Mouse (Mus musculus) hindbrain, embryonic 10.5 days (tissue): ENCODE data around the gene Gprasp2. TPM values are rescaled to one million over a fixed set of nuclear protein-coding genes. Genes with fewer than 3 reads are reported as not detected.
A peak's percentile ranks its signal among the peaks of the same experiment; 100 is the strongest.
"Not testable (repeated sequence)": the region's sequence is repeated elsewhere in the genome, so short reads cannot be mapped to it uniquely, and the experiment has no call there.

Experiments used
- DNase-seq: peaks from one replicate; pipeline ENCODE4 v3.0.0-alpha.2; 2017; ENCODE audit warnings: low spot score
- H3K27ac ChIP-seq: fragments of 300-500 bp; sonication (generic); 2 replicates; pipeline ENCODE4 v1.5.1; 2016; ENCODE audit warnings: mild to moderate bottlenecking, moderate library complexity
- H3K27me3 ChIP-seq: fragments of 300-500 bp; sonication (generic); 2 replicates; pipeline ENCODE4 v1.6.1; 2016; ENCODE audit warnings: mild to moderate bottlenecking; ENCODE audit not compliant: poor library complexity, insufficient read depth, severe bottlenecking
- H3K36me3 ChIP-seq: fragments of 300-500 bp; sonication (generic); 2 replicates; pipeline ENCODE4 v1.6.1; 2016; ENCODE audit warnings: mild to moderate bottlenecking, moderate library complexity
- H3K4me1 ChIP-seq: fragments of 300-500 bp; sonication (generic); replicated peaks from 2 replicates; pipeline ENCODE4 v1.6.1; 2016; ENCODE audit warnings: mild to moderate bottlenecking
- H3K4me3 ChIP-seq: fragments of 300-500 bp; sonication (generic); 2 replicates; pipeline ENCODE4 v1.5.1; 2016; ENCODE audit warnings: mild to moderate bottlenecking, moderate library complexity
- H3K9me3 ChIP-seq: fragments of 300-500 bp; sonication (generic); 2 replicates; pipeline ENCODE4 v1.6.1; 2016; ENCODE audit warnings: mild to moderate bottlenecking, moderate library complexity
- WGBS: fragments of 180-500 bp; shearing (Covaris S2); methylation state at CpG from one replicate; pipeline ENCODE4 v1.1.7; 2016; 5-methylcytosine and 5-hydroxymethylcytosine counted together
- polyA plus RNA-seq: library from polyadenylated mRNA; unstranded; fragments of >200 nt; fragmentation: Nextera tagmentation; extraction: Ambion mirVana; gene quantifications from 2 replicates; pipeline ENCODE4 v1.2.1, GENCODE M21; 2016

The Gprasp2 gene
- polyA plus RNA-seq, 1 experiment from 2014 or later, result 31.5 TPM

DNA sequence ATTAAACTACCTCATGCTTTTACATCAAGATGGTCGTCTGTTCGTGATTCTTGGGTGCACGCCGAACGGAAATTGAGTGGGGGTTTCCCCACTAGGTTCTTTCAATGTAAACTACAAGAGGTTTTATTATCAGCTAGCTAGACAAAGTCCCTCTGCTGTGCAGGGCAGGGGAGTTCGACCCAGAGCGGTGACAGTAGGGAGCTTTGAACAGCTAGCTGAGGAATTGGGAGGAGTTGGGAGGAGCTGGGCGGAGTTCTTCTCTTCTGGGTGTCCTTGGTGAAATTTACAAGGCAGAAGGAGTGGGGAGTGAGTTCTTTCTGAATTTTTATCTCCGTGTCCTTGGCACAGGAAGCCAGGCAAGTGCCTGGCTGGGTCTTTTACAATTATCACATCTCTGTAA lies 28.0 kb downstream of the Gprasp2 start:
- not testable (repeated sequence) for H3K4me3 ChIP-seq, H3K4me1 ChIP-seq, H3K9me3 ChIP-seq, DNase-seq, H3K27ac ChIP-seq, H3K36me3 ChIP-seq, H3K27me3 ChIP-seq
- WGBS, result 79% methylated on average over 9 of the region's 9 CpGs

DNA sequence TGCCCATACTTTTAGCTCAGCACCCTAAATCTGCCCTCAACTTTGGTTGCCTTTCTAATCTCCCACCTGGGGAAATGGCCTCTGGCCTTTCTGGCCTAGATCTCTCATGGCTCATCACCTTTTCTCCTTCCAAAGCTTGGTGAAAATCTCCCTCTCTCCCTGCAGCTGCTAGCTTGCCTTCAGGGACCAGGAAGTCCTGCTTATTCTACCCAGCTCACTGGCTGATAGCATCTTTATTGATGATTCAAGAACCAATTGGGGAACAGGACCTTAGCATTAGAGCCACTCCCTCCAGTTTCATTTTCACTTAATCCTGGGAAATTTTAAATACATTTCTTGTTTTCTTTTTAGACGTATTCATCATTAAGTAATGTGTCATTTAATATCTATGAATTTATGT lies 37.8 kb downstream of the Gprasp2 start:
- no peak for DNase-seq
- Histone ChIP-seq H3K36me3 (no peaks in the 10 kb centered on the region), H3K27ac (no peak overlapping the region), H3K4me3 (no peak overlapping the region), H3K27me3 (no peaks in the 10 kb centered on the region), H3K9me3 (no peaks in the 10 kb centered on the region), H3K4me1 (no peaks in the 10 kb centered on the region)
- WGBS, result 78% methylated on average over 1 of the region's 1 CpGs

- Histone ChIP-seq H3K27ac (no peak overlapping the region), H3K4me1 (no peaks in the 10 kb centered on the region), H3K36me3 (no peaks in the 10 kb centered on the region), H3K27me3 (no peaks in the 10 kb centered on the region), H3K9me3 (no peaks in the 10 kb centered on the region), H3K4me3 (no peak overlapping the region)
- no peak for DNase-seq
- 94% methylated on average over 1 of the region's 1 CpGs for WGBS
Observed at GRCm38 (mm10) chrX:135879626-135880025, 40.8 kb downstream of the Gprasp2 start.

DNA sequence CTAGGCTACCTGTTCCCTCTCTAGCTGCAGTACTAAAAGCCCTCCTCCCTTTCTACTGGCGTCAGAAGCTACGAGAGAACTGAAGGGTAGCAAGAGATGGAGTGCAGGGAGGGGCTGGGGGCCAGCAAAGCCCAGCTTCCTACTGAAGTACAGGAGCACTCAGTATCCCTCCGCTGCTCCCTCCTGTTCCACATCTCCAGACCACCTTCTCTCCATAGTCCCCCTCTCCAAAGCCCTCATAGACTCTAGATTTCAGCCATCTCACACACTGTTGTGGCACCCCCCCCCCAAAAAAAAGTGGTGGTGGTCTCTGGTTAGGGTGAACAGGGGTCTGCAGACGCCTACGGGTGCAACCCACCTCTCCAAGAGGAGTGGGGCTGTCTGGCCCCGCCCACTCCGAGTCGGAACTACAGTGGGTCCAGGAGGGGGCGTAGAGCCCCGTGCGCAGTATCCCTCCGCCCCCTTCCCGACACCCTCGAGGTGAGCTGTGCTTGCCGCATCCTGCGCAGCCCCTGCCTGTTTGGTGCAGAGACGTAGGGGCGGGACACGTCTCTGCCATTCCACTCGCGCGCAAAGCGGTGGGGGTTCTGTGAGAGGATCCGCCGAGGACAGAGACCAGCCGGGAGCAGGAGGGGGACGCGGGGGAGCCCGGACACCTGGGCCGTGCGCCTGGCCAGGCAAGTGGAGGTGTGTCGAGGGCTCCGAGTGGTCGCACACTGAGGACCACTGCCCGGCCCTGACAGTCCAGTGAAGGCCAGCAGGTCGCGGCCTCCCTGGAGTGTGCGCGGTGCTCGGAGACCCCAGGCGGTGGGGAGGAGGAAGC lies 46.8 kb downstream of the Gprasp2 start:
- no peaks in the 10 kb centered on the region for H3K4me1 ChIP-seq
- DNase-seq, result peak; percentile 80
- WGBS, result 19% methylated on average over 41 of the region's 41 CpGs
- H3K27me3 ChIP-seq, result 0 out of 2 replicates have a peak, but pooled peaks cover 4% of the 10 kb centered on the region
- peaks cover 27% of the 10 kb centered on the region for H3K36me3 ChIP-seq
- H3K4me3 ChIP-seq, result peak overlapping the region; percentile 68
- H3K27ac ChIP-seq, result peak overlapping the region; percentile 90
- no peaks in the 10 kb centered on the region for H3K9me3 ChIP-seq

GRCm38 (mm10) chrX:135886234-135886585 lies 47.4 kb downstream of the Gprasp2 start:
- Histone ChIP-seq H3K36me3 (peaks cover 27% of the 10 kb centered on the region), H3K9me3 (no peaks in the 10 kb centered on the region), H3K4me3 (peak overlapping the region; percentile 68), H3K27me3 (0 out of 2 replicates have a peak, but pooled peaks cover 4% of the 10 kb centered on the region), H3K4me1 (no peaks in the 10 kb centered on the region), H3K27ac (peak overlapping the region; percentile 90)
- DNase-seq, result no peak
- WGBS, result 26% methylated on average over 11 of the region's 11 CpGs

Other genes with a start within 250 kb of the Gprasp2 start
- gene Nxf7, start 240.3 kb upstream of the Gprasp2 start, polyA plus RNA-seq, result not detected in 2 replicates
- not detected in 2 replicates for gene Prame, start 211.3 kb upstream of the Gprasp2 start, polyA plus RNA-seq
- 0.11 TPM in 1 of 2 replicates, not detected in the other for gene Tcp11x2, start 145.2 kb upstream of the Gprasp2 start, polyA plus RNA-seq
- gene Tmsb15a, start 113.8 kb upstream of the Gprasp2 start, polyA plus RNA-seq, result not detected in 2 replicates
- 8.8 and 9.7 TPM in 2 replicates for gene Armcx5, start 96.3 kb upstream of the Gprasp2 start, polyA plus RNA-seq
- gene Gprasp1, start 96.3 kb upstream of the Gprasp2 start, polyA plus RNA-seq, result 46.1 and 48.6 TPM in 2 replicates
- gene Bhlhb9, start 41.4 kb upstream of the Gprasp2 start, polyA plus RNA-seq, result 46.1 and 51.0 TPM in 2 replicates
- gene Arxes2, start 154.8 kb downstream of the Gprasp2 start, polyA plus RNA-seq, result 89.6 and 92.7 TPM in 2 replicates
- 33.7 and 33.8 TPM in 2 replicates for gene Arxes1, start 194.3 kb downstream of the Gprasp2 start, polyA plus RNA-seq
- 275 and 315 TPM in 2 replicates for gene Bex2, start 229.2 kb downstream of the Gprasp2 start, polyA plus RNA-seq
- gene Nxf3, start 246.2 kb downstream of the Gprasp2 start, polyA plus RNA-seq, result not detected in 2 replicates